Mouse (Mus musculus): ENCODE results near the gene Epha1. TPM values are rescaled to one million over a fixed set of nuclear protein-coding genes. Genes with fewer than 3 reads are reported as not detected.

Epha1 gene
- polyA plus RNA-seq, 1 experiment from 2014 or later, result 8.2 TPM

- Histone ChIP-seq H3K36me3 (ENCODE audit: insufficient read depth, low read length) (peaks cover 13% of the 10 kb centered on the region), H3K27me3 (ENCODE audit: insufficient read depth, low read length) (no peaks in the 10 kb centered on the region), H3K9me3 (ENCODE audit: low read length) (no peaks in the 10 kb centered on the region), H3K4me2 (replicated peaks; ENCODE audit: low read depth, low read length) (peak within 1 kb of the TSS; percentile 95), H3K4me1 (ENCODE audit: insufficient read depth, low read length) (peaks cover 45% of the 10 kb centered on the region), H3K4me3 (ENCODE audit: low read length) (peak within 1 kb of the TSS; percentile 91), H3K27ac (ENCODE audit: low read length) (peak within 1 kb of the TSS; percentile 99), H3K9ac (replicated peaks; ENCODE audit: low read length) (peak within 1 kb of the TSS; percentile 95)
- ATAC-seq (ENCODE audit: low FRiP score, low TSS enrichment), result peak; percentile 96
- under 1% methylated on average over 25 of the region's 36 CpGs for WGBS
Observed at GRCm38 (mm10) chr6:42349426-42350020, 23.5 kb downstream of the Epha1 start, which contains the start of gene Zyx. Gene Zyx (plus strand): TSS chr6:42349630.

GRCm38 (mm10) chr6:42349006-42349425 lies 24.1 kb downstream of the Epha1 start:
- Histone ChIP-seq H3K9ac (replicated peaks; ENCODE audit: low read length) (peak overlapping the region; percentile 95), H3K9me3 (ENCODE audit: low read length) (no peaks in the 10 kb centered on the region), H3K36me3 (ENCODE audit: insufficient read depth, low read length) (peaks cover 13% of the 10 kb centered on the region), H3K4me3 (ENCODE audit: low read length) (peak overlapping the region; percentile 91), H3K27ac (ENCODE audit: low read length) (peak overlapping the region; percentile 99), H3K4me2 (replicated peaks; ENCODE audit: low read depth, low read length) (peak overlapping the region; percentile 95), H3K4me1 (ENCODE audit: insufficient read depth, low read length) (peaks cover 40% of the 10 kb centered on the region), H3K27me3 (ENCODE audit: insufficient read depth, low read length) (no peaks in the 10 kb centered on the region)
- WGBS, result 2% methylated on average over 11 of the region's 11 CpGs
- peak; percentile 28 for ATAC-seq (ENCODE audit: low FRiP score, low TSS enrichment)

GRCm38 (mm10) chr6:42348281-42349005 lies 24.6 kb downstream of the Epha1 start:
- WGBS, result 32% methylated on average over 12 of the region's 12 CpGs
- no peaks in the 10 kb centered on the region for H3K9me3 ChIP-seq (ENCODE audit: low read length)
- H3K4me2 ChIP-seq (replicated peaks; ENCODE audit: low read depth, low read length), result peak overlapping the region; percentile 95
- ATAC-seq (ENCODE audit: low FRiP score, low TSS enrichment), result no peak
- no peaks in the 10 kb centered on the region for H3K27me3 ChIP-seq (ENCODE audit: insufficient read depth, low read length)
- peaks cover 11% of the 10 kb centered on the region for H3K36me3 ChIP-seq (ENCODE audit: insufficient read depth, low read length)
- no peak overlapping the region for H3K27ac ChIP-seq (ENCODE audit: low read length)
- H3K4me1 ChIP-seq (ENCODE audit: insufficient read depth, low read length), result peaks cover 35% of the 10 kb centered on the region
- H3K4me3 ChIP-seq (ENCODE audit: low read length), result peak overlapping the region; percentile 91
- peak overlapping the region; percentile 95 for H3K9ac ChIP-seq (replicated peaks; ENCODE audit: low read length)

GRCm38 (mm10) chr6:42344255-42344654 lies 28.8 kb downstream of the Epha1 start:
- ATAC-seq (ENCODE audit: low FRiP score, low TSS enrichment), result no peak
- 84% methylated on average over 1 of the region's 1 CpGs for WGBS
- H3K27me3 ChIP-seq (ENCODE audit: insufficient read depth, low read length), result no peaks in the 10 kb centered on the region
- no peak overlapping the region for H3K27ac ChIP-seq (ENCODE audit: low read length)
- H3K9me3 ChIP-seq (ENCODE audit: low read length), result no peaks in the 10 kb centered on the region
- no peak overlapping the region for H3K4me3 ChIP-seq (ENCODE audit: low read length)
- no peak overlapping the region for H3K4me2 ChIP-seq (replicated peaks; ENCODE audit: low read depth, low read length)
- no peak overlapping the region for H3K9ac ChIP-seq (replicated peaks; ENCODE audit: low read length)
- no peaks in the 10 kb centered on the region for H3K36me3 ChIP-seq (ENCODE audit: insufficient read depth, low read length)
- peaks cover 7% of the 10 kb centered on the region; the same call in 1 of the 2 replicates for H3K4me1 ChIP-seq (ENCODE audit: insufficient read depth, low read length)

- Histone ChIP-seq H3K4me3 (ENCODE audit: low read length) (no peak overlapping the region), H3K4me1 (ENCODE audit: insufficient read depth, low read length) (peaks cover 5% of the 10 kb centered on the region; the same call in 1 of the 2 replicates), H3K36me3 (ENCODE audit: insufficient read depth, low read length) (no peaks in the 10 kb centered on the region), H3K9ac (replicated peaks; ENCODE audit: low read length) (no peak overlapping the region), H3K4me2 (replicated peaks; ENCODE audit: low read depth, low read length) (no peak overlapping the region), H3K27me3 (ENCODE audit: insufficient read depth, low read length) (no peaks in the 10 kb centered on the region), H3K27ac (ENCODE audit: low read length) (no peak overlapping the region), H3K9me3 (ENCODE audit: low read length) (no peaks in the 10 kb centered on the region)
- 72% methylated on average over 9 of the region's 9 CpGs for WGBS
- no peak for ATAC-seq (ENCODE audit: low FRiP score, low TSS enrichment)
Observed at GRCm38 (mm10) chr6:42343361-42344120, 29.5 kb downstream of the Epha1 start.

- Histone ChIP-seq H3K9me3 (ENCODE audit: low read length) (no peaks in the 10 kb centered on the region), H3K27me3 (ENCODE audit: insufficient read depth, low read length) (no peaks in the 10 kb centered on the region), H3K36me3 (ENCODE audit: insufficient read depth, low read length) (no peaks in the 10 kb centered on the region), H3K27ac (ENCODE audit: low read length) (no peak overlapping the region), H3K9ac (replicated peaks; ENCODE audit: low read length) (no peak overlapping the region), H3K4me2 (replicated peaks; ENCODE audit: low read depth, low read length) (no peak overlapping the region), H3K4me3 (ENCODE audit: low read length) (no peak overlapping the region), H3K4me1 (ENCODE audit: insufficient read depth, low read length) (no peaks in the 10 kb centered on the region)
- ATAC-seq (ENCODE audit: low FRiP score, low TSS enrichment), result no peak
- WGBS, result 64% methylated on average over 1 of the region's 1 CpGs
Observed at GRCm38 (mm10) chr6:42342171-42342570, 30.9 kb downstream of the Epha1 start.

GRCm38 (mm10) chr6:42339981-42340380 lies 33.1 kb downstream of the Epha1 start:
- Histone ChIP-seq H3K27me3 (ENCODE audit: insufficient read depth, low read length) (no peaks in the 10 kb centered on the region), H3K36me3 (ENCODE audit: insufficient read depth, low read length) (no peaks in the 10 kb centered on the region)
- no peak for ATAC-seq (ENCODE audit: low FRiP score, low TSS enrichment)

GRCm38 (mm10) chr6:42339189-42339588 lies 33.9 kb downstream of the Epha1 start:
- no peaks in the 10 kb centered on the region for H3K36me3 ChIP-seq (ENCODE audit: insufficient read depth, low read length)

More at GRCm38 (mm10) chr6:42339981-42340380, 33.1 kb downstream of the Epha1 start:
- no peaks in the 10 kb centered on the region for H3K9me3 ChIP-seq (ENCODE audit: low read length)
- H3K4me1 ChIP-seq (ENCODE audit: insufficient read depth, low read length), result no peaks in the 10 kb centered on the region
- no peak overlapping the region for H3K4me3 ChIP-seq (ENCODE audit: low read length)
- WGBS, result 77% methylated on average over 5 of the region's 5 CpGs
- H3K4me2 ChIP-seq (replicated peaks; ENCODE audit: low read depth, low read length), result no peak overlapping the region
- no peak overlapping the region for H3K27ac ChIP-seq (ENCODE audit: low read length)
- no peak overlapping the region for H3K9ac ChIP-seq (replicated peaks; ENCODE audit: low read length)

GRCm38 (mm10) chr6:42330946-42331345 lies 42.1 kb downstream of the Epha1 start:
- WGBS, result 77% methylated on average over 3 of the region's 3 CpGs
- no peaks in the 10 kb centered on the region for H3K9me3 ChIP-seq (ENCODE audit: low read length)
- H3K27ac ChIP-seq (ENCODE audit: low read length), result no peak overlapping the region
- 0 out of 2 replicates have a peak, but pooled peaks cover 1% of the 10 kb centered on the region for H3K27me3 ChIP-seq (ENCODE audit: insufficient read depth, low read length)
- no peak overlapping the region for H3K9ac ChIP-seq (replicated peaks; ENCODE audit: low read length)
- H3K4me3 ChIP-seq (ENCODE audit: low read length), result no peak overlapping the region
- H3K4me1 ChIP-seq (ENCODE audit: insufficient read depth, low read length), result no peaks in the 10 kb centered on the region
- no peaks in the 10 kb centered on the region for H3K36me3 ChIP-seq (ENCODE audit: insufficient read depth, low read length)
- no peak for ATAC-seq (ENCODE audit: low FRiP score, low TSS enrichment)
- H3K4me2 ChIP-seq (replicated peaks; ENCODE audit: low read depth, low read length), result no peak overlapping the region

More at GRCm38 (mm10) chr6:42339189-42339588, 33.9 kb downstream of the Epha1 start:
- WGBS, result 90% methylated on average over 2 of the region's 2 CpGs
- Histone ChIP-seq H3K9me3 (ENCODE audit: low read length) (no peaks in the 10 kb centered on the region), H3K27ac (ENCODE audit: low read length) (no peak overlapping the region), H3K4me2 (replicated peaks; ENCODE audit: low read depth, low read length) (no peak overlapping the region), H3K9ac (replicated peaks; ENCODE audit: low read length) (no peak overlapping the region), H3K4me3 (ENCODE audit: low read length) (no peak overlapping the region), H3K4me1 (ENCODE audit: insufficient read depth, low read length) (no peaks in the 10 kb centered on the region), H3K27me3 (ENCODE audit: insufficient read depth, low read length) (no peaks in the 10 kb centered on the region)
- no peak for ATAC-seq (ENCODE audit: low FRiP score, low TSS enrichment)
